Mouse (Mus musculus): Measurements from ENCODE around the gene Khsrp.

Gene Khsrp

GRCm38 (mm10) chr17:56985656-56986055 lies 45.7 kb downstream of the Khsrp start:
- no peak for DNase-seq

- no peak for DNase-seq
Measured at GRCm38 (mm10) chr17:56984886-56985285, 46.4 kb downstream of the Khsrp start.

- DNase-seq: no peak
Measured at GRCm38 (mm10) chr17:56982013-56982412, 49.3 kb downstream of the Khsrp start, which contains the start of gene Acer1. Gene Acer1 (minus strand): TSS chr17:56982126.

- no peak for DNase-seq
Measured at GRCm38 (mm10) chr17:56981049-56981448, 50.3 kb downstream of the Khsrp start.

GRCm38 (mm10) chr17:56979524-56979923 lies 51.8 kb downstream of the Khsrp start:
- no peak for DNase-seq

GRCm38 (mm10) chr17:56976531-56977390 lies 54.6 kb downstream of the Khsrp start:
- DNase-seq: no peak

GRCm38 (mm10) chr17:56975391-56975790 lies 55.9 kb downstream of the Khsrp start:
- DNase-seq: no peak

GRCm38 (mm10) chr17:56974708-56975240 lies 56.5 kb downstream of the Khsrp start:
- no peak for DNase-seq

- no peak for DNase-seq
Measured at GRCm38 (mm10) chr17:56973956-56974707, 57.2 kb downstream of the Khsrp start.
